Mouse (Mus musculus): ENCODE results near the gene Mettl22. TPM values are rescaled to one million over a fixed set of nuclear protein-coding genes. Genes with fewer than 3 reads are reported as not detected.

Gene Mettl22
- polyA plus RNA-seq (2017; shearing (Covaris generic)) = 10 to 100 TPM; 24.1 to 35.5 TPM

- peak; percentile 92 for ATAC-seq
Measured at GRCm38 (mm10) chr16:8470603-8471481, at the start of gene Mettl22. Mettl22 (plus strand) TSS chr16:8470788.

GRCm38 (mm10) chr16:8420842-8421241 is 49.7 kb upstream of the Mettl22 start:
- ATAC-seq = no peak

GRCm38 (mm10) chr16:8423626-8424114 is 46.9 kb upstream of the Mettl22 start:
- ATAC-seq = no peak

- ATAC-seq = no peak
Measured at GRCm38 (mm10) chr16:8424161-8424970, 46.2 kb upstream of the Mettl22 start.

GRCm38 (mm10) chr16:8424971-8425330 is 45.6 kb upstream of the Mettl22 start, which contains the start of gene Tmem114:
Tmem114 (minus strand) TSS chr16:8425136.
- no peak for ATAC-seq

- ATAC-seq = no peak
Measured at GRCm38 (mm10) chr16:8425736-8426135, 44.9 kb upstream of the Mettl22 start.

GRCm38 (mm10) chr16:8429531-8429930 is 41.1 kb upstream of the Mettl22 start:
- no peak for ATAC-seq

- no peak for ATAC-seq
Measured at GRCm38 (mm10) chr16:8432616-8433015, 38.0 kb upstream of the Mettl22 start.

GRCm38 (mm10) chr16:8444911-8445310 is 25.7 kb upstream of the Mettl22 start:
- ATAC-seq = no peak

GRCm38 (mm10) chr16:8446256-8446655 is 24.3 kb upstream of the Mettl22 start:
- ATAC-seq = no peak

GRCm38 (mm10) chr16:8453301-8453700 is 17.3 kb upstream of the Mettl22 start:
- no peak for ATAC-seq

GRCm38 (mm10) chr16:8455221-8455620 is 15.4 kb upstream of the Mettl22 start:
- peak; percentile 92 for ATAC-seq

GRCm38 (mm10) chr16:8458391-8458790 is 12.2 kb upstream of the Mettl22 start:
- no peak for ATAC-seq

- peak; percentile 77 for ATAC-seq
Measured at GRCm38 (mm10) chr16:8459098-8459497, 11.5 kb upstream of the Mettl22 start.

- ATAC-seq = peak; percentile 34
Measured at GRCm38 (mm10) chr16:8470132-8470531, 456 bp upstream of the Mettl22 start.

GRCm38 (mm10) chr16:8487396-8488005 is 16.9 kb downstream of the Mettl22 start:
- ATAC-seq = no peak

GRCm38 (mm10) chr16:8489340-8489739 is 18.8 kb downstream of the Mettl22 start:
- ATAC-seq = no peak

- no peak for ATAC-seq
Measured at GRCm38 (mm10) chr16:8491743-8492490, 21.3 kb downstream of the Mettl22 start.

- peak; percentile 79 for ATAC-seq
Measured at GRCm38 (mm10) chr16:8494268-8494667, 23.7 kb downstream of the Mettl22 start.

- no peak for ATAC-seq
Measured at GRCm38 (mm10) chr16:8496967-8497366, 26.4 kb downstream of the Mettl22 start.

GRCm38 (mm10) chr16:8504271-8504670 is 33.7 kb downstream of the Mettl22 start:
- ATAC-seq = no peak

GRCm38 (mm10) chr16:8509894-8510293 is 39.3 kb downstream of the Mettl22 start:
- ATAC-seq = no peak
